In genomic region chr12:83254399-83254798, GRCm38 (mm10) we compare ENCODE assay signal across 17 mouse cellular contexts.
DNase-seq lines count a peak whose midpoint lies in the region; TF ChIP-seq lines count a peak whose summit lies in the region.
"Had no signal": no experiment of that assay in that cellular context is flagged by ENCODE, and none has a peak within 500 bp of the region (broad histone marks: within the 10 kb centered on the region; RNA-seq: fewer than 3 reads in every experiment).

No protein-coding gene starts in this region.

- no peak for TF ChIP-seq CTCF in cerebellum, adult 2 months (IDR thresholded peaks at IDR 0.05; ENCODE audit: borderline replicate concordance, insufficient read depth, low read depth, low read length)

- H3K4me3 ChIP-seq in cerebellum, adult 2 months (replicated peaks; ENCODE audit: insufficient read depth, low read depth, low read length), result no peak overlapping the region
- H3K4me3 ChIP-seq: embryonic facial prominence, embryonic 13.5 days; embryonic facial prominence, embryonic 15.5 days; erythroblast, embryonic 14.5 days; forebrain, embryonic 10.5 days; forebrain, embryonic 12.5 days had no signal

- no peak for TF ChIP-seq POLR2A in cerebellum, adult 2 months (IDR thresholded peaks at IDR 0.05; ENCODE audit: borderline replicate concordance, insufficient read depth, low read length)

- no peak overlapping the region for H3K27ac ChIP-seq in cerebellum, adult 2 months (ENCODE audit: insufficient read depth, low read length)
- H3K27ac ChIP-seq: embryonic facial prominence, embryonic 13.5 days; embryonic facial prominence, embryonic 15.5 days; forebrain, embryonic 10.5 days; forebrain, embryonic 12.5 days had no signal

- H3K27me3 ChIP-seq in cerebellum, adult 2 months (ENCODE audit: control insufficient read depth, insufficient read depth, low read length), result no peaks in the 10 kb centered on the region
- H3K27me3 ChIP-seq: CH12.LX; embryonic facial prominence, embryonic 13.5 days; embryonic facial prominence, embryonic 15.5 days; forebrain, embryonic 12.5 days had no signal

- DNase-seq in cerebellum, adult 2 months, result peak; percentile 35 to 55
- no peak for DNase-seq in cerebellum, postnatal 4 days (ENCODE audit: low spot score in 2 of 2)
- DNase-seq in cerebellum, postnatal 14 days, result peak; percentile 44 to 54
- no peak for DNase-seq in cerebellum, adult 9-10 months
- peak; percentile 49 for DNase-seq in brain, adult 2 months (ENCODE audit: low read depth, low spot score)
- DNase-seq: adrenal gland, adult 8-10 months; adrenal gland, postnatal 14 days; adrenal gland, postnatal 36 days; B cell, adult 2 months; cerebellum, adult 9-11 months; embryo, embryonic 11 days had no signal

- H3K4me1 ChIP-seq in cerebellum, adult 2 months (ENCODE audit: control insufficient read depth, insufficient read depth, low read length), result peaks cover 20% of the 10 kb centered on the region
- H3K4me1 ChIP-seq: embryonic facial prominence, embryonic 13.5 days; embryonic facial prominence, embryonic 15.5 days; forebrain, embryonic 10.5 days; forebrain, embryonic 12.5 days had no signal

- WGBS in cerebellum, adult 2 months, result 27% methylated on average over 4 of the region's 4 CpGs

Comparison
In these comparisons a context has a peak if more than half of its experiments do, and no peak if none do; other contexts are left out.
1. DNase-seq: peak in cerebellum, adult 2 months (2 of 2), cerebellum, postnatal 14 days (2 of 2) and brain, adult 2 months (single experiment); none in cerebellum, postnatal 4 days (0 of 2) and cerebellum, adult 9-10 months (single experiment).